Mouse (Mus musculus) stomach, embryonic 14.5 days (tissue): ENCODE measurements around the gene Met. TPM values are rescaled to one million over a fixed set of nuclear protein-coding genes. Genes with fewer than 3 reads are reported as not detected.

Experiments used
- ATAC-seq: fragments of 200-750 bp; cut with Nextera tagmentation; 2 replicates; pipeline ENCODE4 v1.8.0; 2017; ENCODE audit warnings: low read depth, moderate TSS enrichment; ENCODE audit not compliant: insufficient number of reproducible peaks, insufficient read depth, low FRiP score
- H3K27ac ChIP-seq: fragments of 300-500 bp; sonication (generic); 2 replicates; pipeline ENCODE4 v1.5.1; 2014; ENCODE audit warnings: mild to moderate bottlenecking, low read length, moderate library complexity, mixed read lengths
- H3K27me3 ChIP-seq: fragments of 300-500 bp; sonication (generic); 2 replicates; pipeline ENCODE4 v1.6.1; 2014; ENCODE audit warnings: low read length, control low read depth, mixed read lengths; ENCODE audit not compliant: control insufficient read depth, insufficient read depth
- H3K36me3 ChIP-seq: fragments of 300-500 bp; sonication (generic); 2 replicates; pipeline ENCODE4 v1.6.1; 2014; ENCODE audit warnings: mild to moderate bottlenecking, control low read depth, low read length, moderate library complexity, mixed read lengths; ENCODE audit not compliant: control insufficient read depth, insufficient read depth
- H3K4me1 ChIP-seq: fragments of 300-500 bp; sonication (generic); 2 replicates; pipeline ENCODE4 v1.6.1; 2014; ENCODE audit warnings: low read length, control low read depth, mixed read lengths; ENCODE audit not compliant: control insufficient read depth, insufficient read depth
- H3K4me2 ChIP-seq: fragments of 300-500 bp; sonication (generic); replicated peaks from 2 replicates; pipeline ENCODE4 v1.6.1; 2014; ENCODE audit warnings: low read depth, low read length, control low read depth
- H3K4me3 ChIP-seq: fragments of 300-500 bp; sonication (generic); 2 replicates; pipeline ENCODE4 v1.5.1; 2014; ENCODE audit warnings: low read depth, low read length, control low read depth
- H3K9ac ChIP-seq: fragments of 300-500 bp; sonication (generic); replicated peaks from 2 replicates; pipeline ENCODE4 v1.6.1; 2014; ENCODE audit warnings: low read depth, mild to moderate bottlenecking, control low read depth, low read length, moderate library complexity, mixed read lengths
- H3K9me3 ChIP-seq: fragments of 300-500 bp; sonication (generic); 2 replicates; pipeline ENCODE4 v1.6.1; 2016; ENCODE audit warnings: low read depth, low read length, control low read depth; ENCODE audit not compliant: control insufficient read depth
- WGBS: fragments of 180-500 bp; shearing (Covaris S2); extraction: QIAGEN DNeasy Blood & Tissue Kit; methylation state at CpG from one replicate; pipeline ENCODE4 v1.1.7; 2014; 5-methylcytosine and 5-hydroxymethylcytosine counted together
- polyA plus RNA-seq: library from polyadenylated mRNA; unstranded; fragments of >200 nt; fragmentation: Nextera tagmentation; extraction: Ambion mirVana; gene quantifications from 2 replicates; pipeline ENCODE4 v1.2.1, GENCODE M21; 2014

The Met gene
- polyA plus RNA-seq, 1 experiment from 2014 or later: 15.8 TPM

DNA sequence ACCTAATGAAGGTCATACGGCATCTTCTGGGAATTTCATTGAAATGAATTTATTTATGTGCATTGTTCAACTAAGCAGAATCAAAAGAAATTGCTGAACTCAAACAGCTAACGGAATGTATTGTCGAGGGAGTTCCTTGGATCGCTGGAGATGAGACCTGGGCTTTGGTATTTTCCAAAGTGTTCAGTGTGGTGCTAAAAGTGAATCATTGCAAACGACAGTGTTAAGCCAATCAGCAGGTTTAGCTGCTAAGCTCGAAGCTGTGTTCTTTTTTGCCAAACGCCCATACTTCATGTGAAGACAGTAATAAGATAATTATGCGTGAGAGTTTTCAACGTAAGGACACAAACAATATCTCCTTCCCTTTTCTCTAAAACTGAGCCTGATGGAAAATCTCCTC, 82.7 kb downstream of the Met start:
- H3K9me3 ChIP-seq: no peaks in the 10 kb centered on the region
- 73% methylated on average over 9 of the region's 9 CpGs for WGBS
- H3K4me3 ChIP-seq: no peak overlapping the region
- no peaks in the 10 kb centered on the region for H3K36me3 ChIP-seq
- no peak overlapping the region for H3K27ac ChIP-seq
- ATAC-seq: no peak
- no peaks in the 10 kb centered on the region for H3K27me3 ChIP-seq
- H3K9ac ChIP-seq: no peak overlapping the region
- H3K4me2 ChIP-seq: no peak overlapping the region
- H3K4me1 ChIP-seq: no peaks in the 10 kb centered on the region

- Histone ChIP-seq H3K27me3 (no peaks in the 10 kb centered on the region), H3K9ac (no peak overlapping the region), H3K4me1 (no peaks in the 10 kb centered on the region), H3K27ac (no peak overlapping the region), H3K4me3 (no peak overlapping the region), H3K9me3 (no peaks in the 10 kb centered on the region), H3K4me2 (no peak overlapping the region), H3K36me3 (no peaks in the 10 kb centered on the region)
- ATAC-seq: no peak
- 46% methylated on average over 5 of the region's 5 CpGs for WGBS
Measured at GRCm38 (mm10) chr6:17546825-17547224, 83.2 kb downstream of the Met start.

DNA sequence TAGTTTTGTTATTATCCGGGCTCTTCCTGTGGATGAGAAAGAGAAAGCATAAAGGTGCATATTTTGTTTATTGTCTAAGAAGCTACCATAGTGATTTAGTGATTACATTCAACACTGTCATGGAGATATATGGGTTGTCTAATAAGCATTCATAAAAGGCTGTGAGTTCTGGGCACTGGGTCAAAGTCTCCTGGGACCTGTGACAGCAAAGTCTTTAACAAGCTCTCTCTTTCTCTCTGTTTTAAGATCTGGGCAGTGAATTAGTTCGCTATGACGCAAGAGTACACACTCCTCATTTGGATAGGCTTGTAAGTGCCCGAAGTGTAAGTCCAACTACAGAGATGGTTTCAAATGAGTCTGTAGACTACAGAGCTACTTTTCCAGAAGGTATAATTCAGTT, 85.2 kb downstream of the Met start:
- no peak overlapping the region for H3K27ac ChIP-seq
- H3K4me3 ChIP-seq: no peak overlapping the region
- H3K9ac ChIP-seq: no peak overlapping the region
- no peak for ATAC-seq
- 91% methylated on average over 4 of the region's 4 CpGs for WGBS
- H3K9me3 ChIP-seq: no peaks in the 10 kb centered on the region
- no peaks in the 10 kb centered on the region for H3K36me3 ChIP-seq
- no peaks in the 10 kb centered on the region for H3K27me3 ChIP-seq
- no peak overlapping the region for H3K4me2 ChIP-seq
- no peaks in the 10 kb centered on the region for H3K4me1 ChIP-seq

DNA sequence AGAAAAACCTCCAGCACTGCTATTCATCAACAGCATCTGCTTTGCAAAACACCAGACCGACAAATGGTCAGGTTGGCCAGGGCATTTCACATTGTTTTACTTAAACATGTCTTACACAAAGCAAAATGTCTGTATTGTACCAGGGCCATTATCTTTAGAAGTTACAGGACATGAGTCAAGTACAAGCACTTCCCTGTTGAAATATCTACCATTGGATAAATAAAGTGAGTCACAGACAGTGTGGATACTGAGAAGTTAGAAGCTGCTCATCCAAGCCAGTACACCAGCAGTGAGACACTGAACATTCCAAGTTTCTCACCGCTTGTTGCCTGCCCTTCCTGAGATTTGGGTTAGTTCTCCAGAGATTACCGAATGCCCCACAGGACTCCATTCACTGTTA, 86.0 kb downstream of the Met start:
- no peaks in the 10 kb centered on the region for H3K36me3 ChIP-seq
- 85% methylated on average over 3 of the region's 3 CpGs for WGBS
- H3K27me3 ChIP-seq: no peaks in the 10 kb centered on the region
- ATAC-seq: no peak
- no peaks in the 10 kb centered on the region for H3K9me3 ChIP-seq
- no peaks in the 10 kb centered on the region for H3K4me1 ChIP-seq
- H3K27ac ChIP-seq: no peak overlapping the region
- H3K4me3 ChIP-seq: no peak overlapping the region
- no peak overlapping the region for H3K4me2 ChIP-seq
- no peak overlapping the region for H3K9ac ChIP-seq

GRCm38 (mm10) chr6:17554263-17554662, 90.7 kb downstream of the Met start:
- Histone ChIP-seq H3K9ac (no peak overlapping the region), H3K9me3 (no peaks in the 10 kb centered on the region), H3K27ac (no peak overlapping the region), H3K4me2 (no peak overlapping the region), H3K27me3 (no peaks in the 10 kb centered on the region), H3K4me3 (no peak overlapping the region), H3K4me1 (no peaks in the 10 kb centered on the region), H3K36me3 (no peaks in the 10 kb centered on the region)
- WGBS: 86% methylated on average over 7 of the region's 7 CpGs
- no peak for ATAC-seq

DNA sequence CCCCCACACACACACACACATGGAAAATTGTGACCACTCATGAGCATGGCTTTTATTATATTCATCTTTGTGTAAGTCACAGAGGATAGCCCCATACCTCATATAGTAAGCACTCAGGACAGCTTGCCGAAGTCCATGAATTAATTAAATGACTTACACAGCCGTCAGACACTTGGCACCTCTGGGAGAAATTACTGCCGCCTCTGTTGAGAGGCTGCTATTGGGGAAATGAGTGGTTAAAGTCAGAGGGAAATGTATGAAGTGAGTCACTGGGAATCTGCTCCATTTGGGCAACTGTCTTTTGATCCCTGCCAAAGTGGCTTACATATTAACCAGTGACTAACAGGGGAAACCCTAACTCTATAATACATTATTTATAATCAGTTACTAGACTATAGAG, 91.2 kb downstream of the Met start:
- no peak overlapping the region for H3K4me2 ChIP-seq
- H3K36me3 ChIP-seq: no peaks in the 10 kb centered on the region
- no peak for ATAC-seq
- H3K9ac ChIP-seq: no peak overlapping the region
- no peak overlapping the region for H3K27ac ChIP-seq
- 36% methylated on average over 3 of the region's 3 CpGs for WGBS
- no peak overlapping the region for H3K4me3 ChIP-seq
- peaks cover 3% of the 10 kb centered on the region; the same call in 1 of the 2 replicates for H3K4me1 ChIP-seq
- no peaks in the 10 kb centered on the region for H3K27me3 ChIP-seq
- no peaks in the 10 kb centered on the region for H3K9me3 ChIP-seq

- H3K4me1 ChIP-seq: peaks cover 8% of the 10 kb centered on the region
- H3K36me3 ChIP-seq: no peaks in the 10 kb centered on the region
- no peak overlapping the region for H3K4me2 ChIP-seq
- no peak overlapping the region for H3K4me3 ChIP-seq
- H3K9ac ChIP-seq: no peak overlapping the region
- WGBS: 65% methylated on average over 7 of the region's 7 CpGs
- ATAC-seq: no peak
- H3K27ac ChIP-seq: no peak overlapping the region
- H3K9me3 ChIP-seq: no peaks in the 10 kb centered on the region
- no peaks in the 10 kb centered on the region for H3K27me3 ChIP-seq
Measured at GRCm38 (mm10) chr6:17555719-17556118, 92.1 kb downstream of the Met start.

- no peak overlapping the region for H3K4me2 ChIP-seq
- no peaks in the 10 kb centered on the region for H3K27me3 ChIP-seq
- H3K4me3 ChIP-seq: no peak overlapping the region
- ATAC-seq: peak; percentile 56; the same call in 1 of the 2 replicates
- H3K9me3 ChIP-seq: no peaks in the 10 kb centered on the region
- H3K9ac ChIP-seq: no peak overlapping the region
- 61% methylated on average over 4 of the region's 4 CpGs for WGBS
- H3K4me1 ChIP-seq: peaks cover 11% of the 10 kb centered on the region
- H3K27ac ChIP-seq: no peak overlapping the region
- H3K36me3 ChIP-seq: no peaks in the 10 kb centered on the region
Measured at GRCm38 (mm10) chr6:17559657-17560056, 96.1 kb downstream of the Met start.

- ATAC-seq: no peak
- H3K9ac ChIP-seq: no peak overlapping the region
- no peaks in the 10 kb centered on the region for H3K36me3 ChIP-seq
- no peak overlapping the region for H3K4me2 ChIP-seq
- WGBS: 64% methylated on average over 2 of the region's 2 CpGs
- H3K27me3 ChIP-seq: no peaks in the 10 kb centered on the region
- no peak overlapping the region for H3K4me3 ChIP-seq
- H3K27ac ChIP-seq: no peak overlapping the region
- peaks cover 11% of the 10 kb centered on the region for H3K4me1 ChIP-seq
- H3K9me3 ChIP-seq: no peaks in the 10 kb centered on the region
Measured at GRCm38 (mm10) chr6:17561347-17561746, 97.7 kb downstream of the Met start.
